Mouse (Mus musculus): ENCODE results near the gene Mapkapk3. TPM values are rescaled to one million over a fixed set of nuclear protein-coding genes. Genes with fewer than 3 reads are reported as not detected.
"Not testable (repeated sequence)": the region's sequence is repeated elsewhere in the genome, so short reads cannot be mapped to it uniquely, and the experiment has no call there.

Mapkapk3 gene
- total RNA-seq, 1 experiment from 2014 or later, result 62.0 TPM

DNA sequence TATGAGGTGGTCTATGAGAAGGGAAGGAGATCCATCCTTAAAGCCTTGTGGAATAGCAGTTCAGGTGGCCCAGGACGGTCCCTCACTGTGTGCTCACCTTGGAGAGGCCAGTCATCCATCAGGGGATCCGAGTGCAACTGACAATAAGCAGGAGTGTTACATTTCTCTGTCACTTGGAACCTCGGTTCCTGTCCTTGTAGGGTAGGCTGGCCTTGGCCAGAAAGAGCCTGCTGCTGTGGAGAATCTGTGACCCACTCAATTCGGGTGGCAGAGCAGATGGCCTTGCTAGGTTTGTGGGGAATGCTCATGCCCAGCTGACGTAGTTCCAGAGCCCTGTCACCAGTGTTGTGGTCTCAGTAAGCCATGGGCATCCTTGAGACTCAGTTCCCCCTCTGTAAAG, 19.9 kb upstream of the Mapkapk3 start:
- no peak for ATAC-seq (replicated peaks in 1 of 2; ENCODE audit: insufficient read depth in 1 of 2, low FRiP score in 2 of 2, low TSS enrichment in 1 of 2, low read depth in 1 of 2, poor library complexity in 2 of 2, severe bottlenecking in 2 of 2)

- ATAC-seq (replicated peaks in 1 of 2; ENCODE audit: insufficient read depth in 1 of 2, low FRiP score in 2 of 2, low TSS enrichment in 1 of 2, low read depth in 1 of 2, poor library complexity in 2 of 2, severe bottlenecking in 2 of 2), result no peak
These were observed 19.5 kb upstream of the Mapkapk3 start for GRCm38 (mm10) chr9:107309171-107309570.

- no peak for ATAC-seq (replicated peaks in 1 of 2; ENCODE audit: insufficient read depth in 1 of 2, low FRiP score in 2 of 2, low TSS enrichment in 1 of 2, low read depth in 1 of 2, poor library complexity in 2 of 2, severe bottlenecking in 2 of 2)
These were observed 18.8 kb upstream of the Mapkapk3 start for GRCm38 (mm10) chr9:107308346-107309000.

GRCm38 (mm10) chr9:107307886-107308285, 18.2 kb upstream of the Mapkapk3 start:
- ATAC-seq (replicated peaks in 1 of 2; ENCODE audit: insufficient read depth in 1 of 2, low FRiP score in 2 of 2, low TSS enrichment in 1 of 2, low read depth in 1 of 2, poor library complexity in 2 of 2, severe bottlenecking in 2 of 2), result no peak; a peak in 1 of 4 replicates

- ATAC-seq (replicated peaks in 1 of 2; ENCODE audit: insufficient read depth in 1 of 2, low FRiP score in 2 of 2, low TSS enrichment in 1 of 2, low read depth in 1 of 2, poor library complexity in 2 of 2, severe bottlenecking in 2 of 2), result peak; percentile 7 to 23; a peak in 1 of 4 replicates
These were observed 17.6 kb upstream of the Mapkapk3 start for GRCm38 (mm10) chr9:107307099-107307872.

DNA sequence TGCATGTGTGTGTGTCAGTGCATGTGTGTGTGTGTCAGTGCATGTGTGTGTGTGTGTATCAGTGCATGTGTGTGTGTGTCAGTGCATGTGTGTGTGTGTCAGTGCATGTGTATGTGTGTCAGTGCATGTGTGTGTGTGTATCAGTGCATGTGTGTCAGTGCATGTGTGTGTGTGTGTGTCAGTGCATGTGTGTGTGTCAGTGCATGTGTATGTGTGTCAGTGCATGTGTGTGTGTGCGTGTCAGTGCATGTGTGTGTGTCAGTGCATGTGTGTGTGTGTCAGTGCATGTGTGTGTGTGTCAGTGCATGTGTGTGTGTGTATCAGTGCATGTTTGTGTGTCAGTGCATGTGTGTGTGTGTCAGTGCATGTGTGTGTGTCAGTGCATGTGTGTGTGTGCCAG, 17.0 kb upstream of the Mapkapk3 start:
- not testable (repeated sequence) for ATAC-seq (replicated peaks in 1 of 2; ENCODE audit: insufficient read depth in 1 of 2, low FRiP score in 2 of 2, low TSS enrichment in 1 of 2, low read depth in 1 of 2, poor library complexity in 2 of 2, severe bottlenecking in 2 of 2)

- ATAC-seq (replicated peaks in 1 of 2; ENCODE audit: insufficient read depth in 1 of 2, low FRiP score in 2 of 2, low TSS enrichment in 1 of 2, low read depth in 1 of 2, poor library complexity in 2 of 2, severe bottlenecking in 2 of 2), result peak; percentile 30 to 59; a peak in 3 of 4 replicates
These were observed 16.2 kb upstream of the Mapkapk3 start for GRCm38 (mm10) chr9:107305601-107306542.

DNA sequence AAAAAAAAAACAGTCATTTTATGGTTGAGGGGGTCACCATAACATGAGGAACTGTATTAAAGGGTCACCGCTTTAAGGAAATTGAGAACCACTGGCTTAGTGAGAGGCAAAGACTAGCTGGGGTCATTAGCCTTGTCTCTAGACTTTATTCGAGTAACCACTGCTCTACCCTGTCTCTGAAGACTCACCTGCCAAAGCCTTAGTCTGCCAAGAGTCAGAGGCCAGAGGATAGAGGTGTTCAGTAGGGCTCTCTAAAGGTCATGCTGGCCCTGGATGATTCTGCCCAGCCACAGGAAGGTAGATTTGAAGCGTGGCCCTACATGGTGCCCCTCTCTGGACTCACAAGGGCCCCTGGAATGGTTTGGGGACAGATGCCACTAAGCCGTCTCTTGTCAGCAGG, 15.3 kb upstream of the Mapkapk3 start:
- ATAC-seq (replicated peaks in 1 of 2; ENCODE audit: insufficient read depth in 1 of 2, low FRiP score in 2 of 2, low TSS enrichment in 1 of 2, low read depth in 1 of 2, poor library complexity in 2 of 2, severe bottlenecking in 2 of 2), result no peak

DNA sequence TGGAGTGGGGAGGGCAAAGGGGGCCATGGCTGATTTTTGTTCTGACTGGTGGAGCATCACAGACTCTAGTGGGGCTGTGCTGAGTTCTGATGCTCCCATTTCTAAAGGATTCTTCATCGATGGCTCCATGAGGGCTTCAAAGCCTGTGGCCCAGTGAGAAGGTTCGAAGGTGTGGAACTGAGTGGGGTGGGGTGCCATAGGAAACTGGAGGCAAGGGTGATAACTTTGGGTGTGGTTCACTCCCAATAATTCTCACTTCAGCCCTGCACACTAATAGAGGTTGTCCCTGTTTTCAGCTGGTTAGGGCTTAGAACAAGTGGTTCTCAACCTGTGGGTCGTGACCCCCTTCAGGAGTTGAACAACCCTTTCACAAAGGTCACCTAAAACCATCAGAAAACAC, 14.7 kb upstream of the Mapkapk3 start:
- no peak for ATAC-seq (replicated peaks in 1 of 2; ENCODE audit: insufficient read depth in 1 of 2, low FRiP score in 2 of 2, low TSS enrichment in 1 of 2, low read depth in 1 of 2, poor library complexity in 2 of 2, severe bottlenecking in 2 of 2)

DNA sequence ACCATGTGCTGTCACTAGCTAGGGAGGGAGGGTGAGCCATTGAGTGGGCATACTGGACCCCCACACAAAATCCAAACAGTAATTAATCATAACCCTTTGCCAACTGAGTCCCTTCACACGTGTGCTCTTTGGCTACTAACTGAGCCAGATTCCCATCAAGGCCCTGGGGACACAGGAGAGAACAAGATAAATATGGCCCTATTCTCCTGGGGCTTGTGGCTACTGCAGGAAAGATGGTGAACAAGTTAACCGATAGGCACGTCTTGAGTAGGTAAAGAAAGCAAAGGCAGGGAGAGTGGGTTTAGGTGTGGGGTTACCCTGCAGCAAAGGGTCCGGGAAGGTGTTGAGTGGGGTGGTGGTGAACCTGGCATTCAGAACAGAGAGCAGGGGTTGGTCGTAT, 14.2 kb upstream of the Mapkapk3 start:
- ATAC-seq (replicated peaks in 1 of 2; ENCODE audit: insufficient read depth in 1 of 2, low FRiP score in 2 of 2, low TSS enrichment in 1 of 2, low read depth in 1 of 2, poor library complexity in 2 of 2, severe bottlenecking in 2 of 2), result no peak

- no peak; a peak in 1 of 4 replicates for ATAC-seq (replicated peaks in 1 of 2; ENCODE audit: insufficient read depth in 1 of 2, low FRiP score in 2 of 2, low TSS enrichment in 1 of 2, low read depth in 1 of 2, poor library complexity in 2 of 2, severe bottlenecking in 2 of 2)
These were observed 13.6 kb upstream of the Mapkapk3 start for GRCm38 (mm10) chr9:107303121-107303820.

- ATAC-seq (replicated peaks in 1 of 2; ENCODE audit: insufficient read depth in 1 of 2, low FRiP score in 2 of 2, low TSS enrichment in 1 of 2, low read depth in 1 of 2, poor library complexity in 2 of 2, severe bottlenecking in 2 of 2), result no peak
These were observed 12.9 kb upstream of the Mapkapk3 start for GRCm38 (mm10) chr9:107302592-107302991.

- ATAC-seq (replicated peaks in 1 of 2; ENCODE audit: insufficient read depth in 1 of 2, low FRiP score in 2 of 2, low TSS enrichment in 1 of 2, low read depth in 1 of 2, poor library complexity in 2 of 2, severe bottlenecking in 2 of 2), result no peak
These were observed 12.1 kb upstream of the Mapkapk3 start for GRCm38 (mm10) chr9:107301554-107302331.

GRCm38 (mm10) chr9:107300224-107300973, 10.7 kb upstream of the Mapkapk3 start:
- no peak for ATAC-seq (replicated peaks in 1 of 2; ENCODE audit: insufficient read depth in 1 of 2, low FRiP score in 2 of 2, low TSS enrichment in 1 of 2, low read depth in 1 of 2, poor library complexity in 2 of 2, severe bottlenecking in 2 of 2)

DNA sequence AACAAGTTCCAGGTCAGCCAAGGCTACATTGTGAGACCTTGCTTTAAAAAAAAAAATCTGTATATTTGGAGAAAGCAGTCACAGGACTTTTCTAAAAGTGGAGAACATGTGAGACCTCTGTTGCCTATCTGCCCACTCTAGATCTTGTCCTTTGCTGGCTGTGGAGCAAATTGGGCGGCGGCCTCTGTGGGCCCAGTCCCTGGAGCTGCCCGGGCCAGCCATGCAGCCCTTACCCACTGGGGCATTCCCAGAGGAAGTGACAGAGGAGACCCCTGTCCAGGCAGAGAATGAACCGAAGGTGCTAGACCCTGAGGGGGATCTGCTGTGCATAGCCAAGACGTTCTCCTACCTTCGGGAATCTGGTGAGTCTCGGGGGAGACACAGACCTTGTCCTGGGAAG, 10.1 kb upstream of the Mapkapk3 start:
- ATAC-seq (replicated peaks in 1 of 2; ENCODE audit: insufficient read depth in 1 of 2, low FRiP score in 2 of 2, low TSS enrichment in 1 of 2, low read depth in 1 of 2, poor library complexity in 2 of 2, severe bottlenecking in 2 of 2), result no peak

DNA sequence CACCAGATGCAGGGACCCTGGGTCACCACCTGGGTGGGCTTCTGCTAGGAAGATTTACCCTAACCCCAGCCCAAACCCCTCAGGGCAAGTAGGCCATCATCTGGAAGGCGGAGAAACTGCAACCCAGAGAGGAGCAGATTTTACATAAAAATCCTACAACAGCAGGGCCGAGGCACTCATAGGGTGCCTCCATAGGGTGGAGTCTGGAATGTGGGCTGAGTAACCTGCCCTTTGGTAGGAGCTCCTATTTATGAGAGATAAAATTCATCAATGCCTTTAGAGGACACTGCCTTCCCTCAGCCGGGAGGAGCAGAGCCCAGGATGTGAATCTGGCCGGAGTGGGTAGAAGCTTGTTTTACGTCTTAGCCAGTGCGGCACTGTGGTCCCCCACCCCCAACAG, 9.2 kb upstream of the Mapkapk3 start:
- ATAC-seq (replicated peaks in 1 of 2; ENCODE audit: insufficient read depth in 1 of 2, low FRiP score in 2 of 2, low TSS enrichment in 1 of 2, low read depth in 1 of 2, poor library complexity in 2 of 2, severe bottlenecking in 2 of 2), result no peak
